Mouse (Mus musculus) stomach, postnatal 0 days (tissue): ENCODE measurements around the gene Flad1.

Experiments used
- CTCF ChIP-seq: IDR thresholded peaks from 2 replicates; pipeline ENCODE4 v1.5.1; 2016; ENCODE audit warnings: antibody characterized with exemption, low read depth, mild to moderate bottlenecking, moderate library complexity
- EP300 ChIP-seq: optimal IDR thresholded peaks from 2 replicates; pipeline ENCODE3; 2016; ENCODE audit warnings: antibody characterized with exemption

DNA sequence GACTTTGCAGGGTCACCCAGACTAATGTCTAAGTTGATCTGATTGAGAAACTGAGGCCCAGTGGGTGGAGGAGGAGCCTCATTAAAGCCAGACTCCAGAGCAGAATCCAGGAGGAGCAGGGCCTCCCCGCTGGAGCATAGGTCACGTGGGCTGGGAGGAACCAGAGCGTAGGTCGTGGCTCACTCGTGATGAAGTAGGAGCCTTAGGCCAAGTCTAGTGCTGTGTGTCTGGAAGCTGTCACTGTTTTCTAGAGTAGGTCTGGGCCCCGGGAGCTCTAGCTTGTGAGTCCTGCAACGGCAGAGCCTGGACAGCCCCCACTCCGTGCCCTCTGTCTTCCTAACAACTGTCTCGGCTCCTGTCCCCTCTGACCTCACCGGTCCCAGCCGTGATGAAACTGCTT lies 44.3 kb downstream of the Flad1 start:
- TF ChIP-seq CTCF, result no peak
- TF ChIP-seq EP300, result no peak
